Mouse (Mus musculus): ENCODE results near the gene Lamc2.

GRCm38 (mm10) chr1:153092237-153092975 lies 93.8 kb downstream of the Lamc2 start:
- TF ChIP-seq GATA1 (IDR thresholded peaks at IDR 0.05; ENCODE audit: low read length) (no peak), TAL1 (IDR thresholded peaks at IDR 0.05; ENCODE audit: low read length) (no peak)
